Mouse (Mus musculus): ENCODE measurements around the gene Nlrp3. TPM values are rescaled to one million over a fixed set of nuclear protein-coding genes. Genes with fewer than 3 reads are reported as not detected.

Gene Nlrp3
- total RNA-seq, 1 experiment = 0.09 TPM

DNA sequence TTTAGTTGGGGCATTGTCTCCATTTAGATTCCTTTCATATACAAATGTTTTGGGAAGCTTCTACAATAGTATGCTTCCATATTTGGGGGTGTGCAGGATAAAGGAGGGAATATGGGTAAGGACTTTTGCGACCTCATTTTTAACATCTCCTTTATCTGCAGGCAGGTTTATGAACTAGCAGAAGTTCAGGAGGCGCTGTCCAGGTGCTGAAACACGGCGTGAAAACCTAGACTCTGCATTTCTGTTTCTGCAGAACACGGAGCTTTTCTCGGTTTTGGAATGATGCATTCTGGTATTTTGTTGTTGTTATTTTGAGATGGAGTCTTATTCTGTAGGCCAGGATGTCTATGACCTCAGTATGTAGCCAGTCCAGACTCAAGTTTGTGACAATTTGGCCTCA is 43.2 kb downstream of the Nlrp3 start:
- in situ Hi-C loops (cut with MboI; ENCODE audit: low sequenced_read_pairs in 2 of 2, unreplicated experiment in 2 of 2) = no loop called here
- TF ChIP-seq ZNF384 (IDR thresholded peaks at IDR 0.05; ENCODE audit: low read depth, low read length) (no peak), ZC3H11A (IDR thresholded peaks at IDR 0.05; ENCODE audit: borderline replicate concordance, low read depth, low read length) (no peak), HCFC1 (IDR thresholded peaks at IDR 0.05; ENCODE audit: borderline replicate concordance, insufficient read depth, low read length) (no peak), CHD2 (IDR thresholded peaks at IDR 0.05; ENCODE audit: low read depth, low read length) (no peak), MAFK (IDR thresholded peaks at IDR 0.05; ENCODE audit: insufficient read depth, low read depth, low read length) (no peak)
- Histone ChIP-seq H3K4me1 (ENCODE audit: control insufficient read depth in 2 of 2, insufficient read depth in 2 of 2, low read length in 2 of 2, poor library complexity in 1 of 2) (no peaks in the 10 kb centered on the region), H3K27ac (ENCODE audit: insufficient read depth, low read depth, low read length, poor library complexity, severe bottlenecking) (no peak overlapping the region), H3K9me3 (ENCODE audit: control insufficient read depth, insufficient read depth, low read depth, low read length) (no peaks in the 10 kb centered on the region), H3K36me3 (ENCODE audit: control insufficient read depth, insufficient read depth, low read length, poor library complexity, severe bottlenecking) (no peaks in the 10 kb centered on the region), H3K4me3 (ENCODE audit: insufficient read depth in 1 of 2, low read depth in 1 of 2, low read length in 2 of 2, poor library complexity in 1 of 2, severe bottlenecking in 1 of 2) (no peak overlapping the region), H3K9ac (ENCODE audit: insufficient read depth, low read depth, low read length, poor library complexity, severe bottlenecking) (no peak overlapping the region)
- no peak for DNase-seq (ENCODE audit: low read depth, low spot score)

DNA sequence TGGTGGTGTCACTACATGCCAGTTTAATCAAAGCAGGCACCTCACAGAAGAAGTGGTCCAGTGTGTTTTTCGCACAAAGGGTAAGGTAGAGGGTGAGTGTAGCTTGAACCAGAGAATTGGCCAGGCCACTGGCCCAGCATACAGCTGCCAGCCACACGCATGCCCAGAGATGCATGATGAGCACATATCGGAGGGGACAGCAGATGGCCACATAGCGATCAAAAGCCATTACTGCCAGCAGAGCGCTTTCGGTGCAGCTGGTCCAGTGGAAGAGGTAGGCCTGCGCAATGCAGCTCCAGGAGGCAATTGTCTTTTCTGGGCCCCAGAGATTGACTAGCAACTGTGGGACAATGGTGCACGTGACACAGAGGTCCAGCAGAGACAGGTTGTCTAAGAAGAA is 48.1 kb downstream of the Nlrp3 start:
- DNase-seq (ENCODE audit: low read depth, low spot score) = no peak
- H3K27ac ChIP-seq (ENCODE audit: insufficient read depth, low read depth, low read length, poor library complexity, severe bottlenecking) = no peak overlapping the region
- H3K36me3 ChIP-seq (ENCODE audit: control insufficient read depth, insufficient read depth, low read length, poor library complexity, severe bottlenecking) = no peaks in the 10 kb centered on the region
- in situ Hi-C loops (cut with MboI; ENCODE audit: low sequenced_read_pairs in 2 of 2, unreplicated experiment in 2 of 2) = no loop called here
- TF ChIP-seq ZC3H11A (IDR thresholded peaks at IDR 0.05; ENCODE audit: borderline replicate concordance, low read depth, low read length) (no peak), MAFK (IDR thresholded peaks at IDR 0.05; ENCODE audit: insufficient read depth, low read depth, low read length) (no peak), CHD2 (IDR thresholded peaks at IDR 0.05; ENCODE audit: low read depth, low read length) (no peak), ZNF384 (IDR thresholded peaks at IDR 0.05; ENCODE audit: low read depth, low read length) (no peak), HCFC1 (IDR thresholded peaks at IDR 0.05; ENCODE audit: borderline replicate concordance, insufficient read depth, low read length) (no peak)
- no peaks in the 10 kb centered on the region for H3K9me3 ChIP-seq (ENCODE audit: control insufficient read depth, insufficient read depth, low read depth, low read length)
- no peak overlapping the region for H3K9ac ChIP-seq (ENCODE audit: insufficient read depth, low read depth, low read length, poor library complexity, severe bottlenecking)
- no peak overlapping the region for H3K4me3 ChIP-seq (ENCODE audit: insufficient read depth in 1 of 2, low read depth in 1 of 2, low read length in 2 of 2, poor library complexity in 1 of 2, severe bottlenecking in 1 of 2)
- no peaks in the 10 kb centered on the region for H3K4me1 ChIP-seq (ENCODE audit: control insufficient read depth in 2 of 2, insufficient read depth in 2 of 2, low read length in 2 of 2, poor library complexity in 1 of 2)

DNA sequence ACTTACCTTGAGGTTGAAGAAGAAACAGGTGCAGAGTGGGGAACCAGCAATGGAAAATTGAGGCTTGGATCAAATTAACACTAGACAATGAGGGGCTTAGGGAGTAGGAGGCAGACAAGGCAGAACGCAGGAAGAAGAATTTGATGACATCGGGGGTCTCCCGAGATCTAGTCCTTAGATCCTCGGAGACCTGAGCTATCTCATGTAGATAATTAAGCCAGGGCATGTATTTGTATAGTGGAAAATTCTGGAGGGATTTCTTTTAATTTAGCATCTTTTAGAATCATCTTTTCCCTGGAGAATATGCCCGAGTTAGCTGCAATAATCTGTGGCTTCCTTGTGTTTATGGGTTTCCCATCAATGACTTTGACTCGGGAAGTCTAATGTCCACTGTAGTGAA is 51.8 kb downstream of the Nlrp3 start, which contains the start of gene Olfr223:
Gene Olfr223, minus strand, starts transcription at position 101 of the 400 bp plus-strand sequence.
- no peaks in the 10 kb centered on the region for H3K4me1 ChIP-seq (ENCODE audit: control insufficient read depth in 2 of 2, insufficient read depth in 2 of 2, low read length in 2 of 2, poor library complexity in 1 of 2)
- no peak for DNase-seq (ENCODE audit: low read depth, low spot score)
- no peak within 1 kb of the TSS for H3K9ac ChIP-seq (ENCODE audit: insufficient read depth, low read depth, low read length, poor library complexity, severe bottlenecking)
- H3K4me3 ChIP-seq (ENCODE audit: insufficient read depth in 1 of 2, low read depth in 1 of 2, low read length in 2 of 2, poor library complexity in 1 of 2, severe bottlenecking in 1 of 2) = no peak within 1 kb of the TSS
- no peak for TF ChIP-seq HCFC1 (IDR thresholded peaks at IDR 0.05; ENCODE audit: borderline replicate concordance, insufficient read depth, low read length)
- no peak for TF ChIP-seq CHD2 (IDR thresholded peaks at IDR 0.05; ENCODE audit: low read depth, low read length)
- no peak for TF ChIP-seq MAFK (IDR thresholded peaks at IDR 0.05; ENCODE audit: insufficient read depth, low read depth, low read length)
- TF ChIP-seq ZC3H11A (IDR thresholded peaks at IDR 0.05; ENCODE audit: borderline replicate concordance, low read depth, low read length) = no peak
- no peak for TF ChIP-seq ZNF384 (IDR thresholded peaks at IDR 0.05; ENCODE audit: low read depth, low read length)
- H3K36me3 ChIP-seq (ENCODE audit: control insufficient read depth, insufficient read depth, low read length, poor library complexity, severe bottlenecking) = no peaks in the 10 kb centered on the region
- no peak within 1 kb of the TSS for H3K27ac ChIP-seq (ENCODE audit: insufficient read depth, low read depth, low read length, poor library complexity, severe bottlenecking)
- H3K9me3 ChIP-seq (ENCODE audit: control insufficient read depth, insufficient read depth, low read depth, low read length) = no peaks in the 10 kb centered on the region
- in situ Hi-C loops (cut with MboI; ENCODE audit: low sequenced_read_pairs in 2 of 2, unreplicated experiment in 2 of 2) = no loop called here

DNA sequence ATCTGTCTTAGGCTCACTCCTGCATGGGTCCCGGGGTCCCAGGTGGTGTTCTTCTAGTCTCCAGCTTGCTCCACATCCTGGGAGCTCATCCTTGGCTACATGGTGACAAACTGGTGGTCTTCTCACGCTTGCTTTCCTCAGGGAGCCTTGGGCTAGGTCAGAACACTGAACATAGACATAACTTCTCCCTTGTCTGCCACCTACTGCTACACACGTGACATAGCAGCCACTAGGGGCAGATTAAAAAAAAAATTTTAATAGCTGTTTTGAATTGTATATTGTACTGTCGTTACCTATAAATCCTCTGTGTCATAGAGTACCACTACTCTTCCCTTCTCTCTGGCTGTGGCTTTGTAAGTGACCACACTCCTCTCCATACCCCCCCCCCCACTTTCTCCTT is 54.7 kb downstream of the Nlrp3 start:
- DNase-seq (ENCODE audit: low read depth, low spot score) = no peak
- Histone ChIP-seq H3K4me1 (ENCODE audit: control insufficient read depth in 2 of 2, insufficient read depth in 2 of 2, low read length in 2 of 2, poor library complexity in 1 of 2) (no peaks in the 10 kb centered on the region), H3K36me3 (ENCODE audit: control insufficient read depth, insufficient read depth, low read length, poor library complexity, severe bottlenecking) (no peaks in the 10 kb centered on the region), H3K27ac (ENCODE audit: insufficient read depth, low read depth, low read length, poor library complexity, severe bottlenecking) (no peak overlapping the region), H3K4me3 (ENCODE audit: insufficient read depth in 1 of 2, low read depth in 1 of 2, low read length in 2 of 2, poor library complexity in 1 of 2, severe bottlenecking in 1 of 2) (no peak overlapping the region), H3K9me3 (ENCODE audit: control insufficient read depth, insufficient read depth, low read depth, low read length) (no peaks in the 10 kb centered on the region), H3K9ac (ENCODE audit: insufficient read depth, low read depth, low read length, poor library complexity, severe bottlenecking) (no peak overlapping the region)
- TF ChIP-seq ZC3H11A (IDR thresholded peaks at IDR 0.05; ENCODE audit: borderline replicate concordance, low read depth, low read length) (no peak), ZNF384 (IDR thresholded peaks at IDR 0.05; ENCODE audit: low read depth, low read length) (0 out of 2 replicates have a peak, but pooled peaks have one; percentile 24)
- in situ Hi-C loops (cut with MboI; ENCODE audit: low sequenced_read_pairs in 2 of 2, unreplicated experiment in 2 of 2) = no loop called here

DNA sequence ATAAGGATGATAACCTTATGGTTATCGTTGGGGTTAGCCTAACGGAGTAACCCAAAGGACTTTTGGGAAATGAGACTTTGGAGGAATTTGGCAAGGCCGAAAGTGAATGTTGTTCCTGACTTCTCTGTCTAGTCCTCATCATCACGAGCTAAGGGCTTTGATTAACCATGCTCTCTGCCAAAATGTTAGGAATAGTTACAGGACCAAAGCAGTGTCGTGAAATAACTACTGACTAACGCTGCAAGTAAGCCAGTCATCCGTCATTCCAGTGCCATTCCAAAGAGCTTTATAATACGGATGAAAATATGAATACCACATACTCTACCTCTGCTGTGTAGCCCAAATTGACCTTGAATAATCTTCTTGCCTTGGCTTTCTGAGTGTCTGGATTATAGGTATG is 55.6 kb downstream of the Nlrp3 start:
- DNase-seq (ENCODE audit: low read depth, low spot score) = no peak
- no peak overlapping the region for H3K27ac ChIP-seq (ENCODE audit: insufficient read depth, low read depth, low read length, poor library complexity, severe bottlenecking)
- no peaks in the 10 kb centered on the region for H3K4me1 ChIP-seq (ENCODE audit: control insufficient read depth in 2 of 2, insufficient read depth in 2 of 2, low read length in 2 of 2, poor library complexity in 1 of 2)
- no peak for TF ChIP-seq HCFC1 (IDR thresholded peaks at IDR 0.05; ENCODE audit: borderline replicate concordance, insufficient read depth, low read length)
- TF ChIP-seq CHD2 (IDR thresholded peaks at IDR 0.05; ENCODE audit: low read depth, low read length) = no peak
- TF ChIP-seq ZNF384 (IDR thresholded peaks at IDR 0.05; ENCODE audit: low read depth, low read length) = no peak
- TF ChIP-seq ZC3H11A (IDR thresholded peaks at IDR 0.05; ENCODE audit: borderline replicate concordance, low read depth, low read length) = no peak
- no peak for TF ChIP-seq MAFK (IDR thresholded peaks at IDR 0.05; ENCODE audit: insufficient read depth, low read depth, low read length)
- no peaks in the 10 kb centered on the region for H3K9me3 ChIP-seq (ENCODE audit: control insufficient read depth, insufficient read depth, low read depth, low read length)
- H3K36me3 ChIP-seq (ENCODE audit: control insufficient read depth, insufficient read depth, low read length, poor library complexity, severe bottlenecking) = no peaks in the 10 kb centered on the region
- in situ Hi-C loops (cut with MboI; ENCODE audit: low sequenced_read_pairs in 2 of 2, unreplicated experiment in 2 of 2) = no loop called here
- no peak overlapping the region for H3K9ac ChIP-seq (ENCODE audit: insufficient read depth, low read depth, low read length, poor library complexity, severe bottlenecking)
- no peak overlapping the region for H3K4me3 ChIP-seq (ENCODE audit: insufficient read depth in 1 of 2, low read depth in 1 of 2, low read length in 2 of 2, poor library complexity in 1 of 2, severe bottlenecking in 1 of 2)

All from ES-E14 (cell line).